Mouse (Mus musculus) cerebellum, postnatal 4 days (tissue): ENCODE measurements at regions not wholly inside any gene's neighbourhood (a gene's known extent, or its start where the extent isn't known, plus 50 kb on each side); places are given as distances from the start of the nearest gene placed in this dataset.

ENCODE experiments used
- DNase-seq, 2 experiments: peaks; one replicate each; pipeline ENCODE4 v3.0.0; 2022; ENCODE audit warnings: low spot score in 2 of 2, mixed read lengths in 1 of 2

DNA sequence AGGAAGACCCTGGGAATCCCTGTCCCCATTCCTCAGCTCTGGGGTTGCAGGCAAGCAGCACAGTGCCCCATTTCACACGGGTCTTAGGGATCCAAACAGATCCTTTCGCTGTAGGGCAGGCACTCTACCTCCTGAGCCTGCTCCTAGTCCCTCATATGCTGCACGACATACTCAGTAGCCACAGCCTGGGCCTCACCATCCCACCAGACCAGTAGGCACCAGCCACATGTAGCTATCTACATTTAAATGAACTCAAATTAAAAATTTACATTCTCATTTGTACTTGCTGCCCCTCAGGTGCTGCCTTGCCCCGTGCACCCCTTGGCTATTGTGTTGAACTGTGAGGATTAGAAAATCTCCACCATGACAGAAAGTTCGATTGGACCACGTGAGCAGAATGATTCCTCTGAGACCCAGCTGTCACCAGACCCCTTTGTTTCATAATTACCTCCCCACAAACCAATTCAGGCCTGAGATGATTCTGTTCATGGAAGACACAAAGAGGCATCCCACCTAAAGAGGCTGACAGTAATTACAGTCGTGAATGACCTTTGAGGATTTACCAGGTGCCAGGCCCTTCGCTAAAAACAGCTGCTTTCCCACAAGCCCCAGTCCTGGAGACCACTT is 67.9 kb upstream of the Ctnnb1 start:
- DNase-seq = no peak

DNA sequence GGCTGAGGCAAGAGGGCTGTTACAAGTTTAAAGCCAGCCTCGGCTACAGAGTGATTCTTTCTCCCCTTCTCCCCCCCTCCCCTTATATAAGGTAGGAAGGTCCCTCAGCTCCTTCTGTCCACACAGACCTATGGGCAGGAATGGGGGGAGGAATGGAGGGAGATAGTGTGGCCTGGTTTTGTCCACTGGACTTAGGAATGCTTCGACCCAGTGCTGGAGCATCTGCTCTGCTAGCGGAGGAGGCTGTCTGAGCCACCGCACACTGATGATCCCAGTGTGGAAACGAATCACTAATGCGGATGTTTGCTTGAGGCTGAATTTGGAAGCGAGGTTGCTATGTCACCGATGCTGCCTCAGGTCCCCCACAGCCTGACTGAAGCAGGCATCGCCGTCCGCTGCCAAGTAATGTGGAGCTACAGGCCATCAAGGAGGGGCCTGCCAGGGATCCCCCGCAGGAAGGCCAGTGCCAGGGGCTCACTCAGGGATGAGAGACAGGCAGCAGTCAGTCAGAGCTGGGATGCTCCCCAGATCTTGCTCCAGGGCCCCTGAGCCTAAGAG is 67.1 kb upstream of the Ctnnb1 start:
- DNase-seq = peak in 1 of 2 experiments; percentile 20

DNA sequence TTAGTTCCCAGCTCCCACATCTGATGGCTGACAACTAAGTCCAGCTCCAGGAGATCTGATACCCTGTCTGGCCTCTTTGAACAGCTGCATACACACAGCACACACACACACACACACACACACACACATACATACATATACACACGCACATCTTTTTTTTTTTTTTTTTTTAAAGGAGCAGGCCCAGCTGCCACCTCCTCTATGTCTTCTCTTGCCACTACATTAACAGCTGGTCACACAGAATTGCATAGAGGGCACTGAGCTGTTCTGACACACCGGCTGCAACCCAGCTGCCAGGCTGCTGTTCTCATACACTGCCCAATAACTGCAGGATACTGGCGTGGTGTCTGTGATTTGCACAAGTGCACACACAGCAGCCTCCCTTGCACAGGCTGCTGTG is 64.6 kb upstream of the Ctnnb1 start:
- no peak for DNase-seq

DNA sequence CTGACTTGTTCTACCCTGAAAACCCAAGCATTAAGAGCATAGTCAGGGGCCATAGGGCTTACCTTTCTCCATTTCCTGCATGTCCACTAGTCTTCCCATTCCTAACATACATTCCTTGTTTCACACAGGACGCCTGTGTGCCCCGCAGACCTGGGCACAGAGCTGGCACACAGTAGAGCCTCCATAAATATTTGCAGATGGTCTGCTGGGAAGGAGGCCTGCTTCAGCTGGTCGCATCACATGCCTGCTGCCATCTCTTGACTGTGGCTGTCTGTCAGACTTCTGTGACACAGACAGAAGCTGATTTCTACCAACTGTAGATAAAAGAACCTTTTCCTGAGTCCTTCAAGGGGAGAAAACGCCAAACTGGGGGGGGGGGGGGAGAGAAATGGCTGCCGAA is 62.8 kb upstream of the Ctnnb1 start:
- peak in 1 of 2 experiments; percentile 21 for DNase-seq

DNA sequence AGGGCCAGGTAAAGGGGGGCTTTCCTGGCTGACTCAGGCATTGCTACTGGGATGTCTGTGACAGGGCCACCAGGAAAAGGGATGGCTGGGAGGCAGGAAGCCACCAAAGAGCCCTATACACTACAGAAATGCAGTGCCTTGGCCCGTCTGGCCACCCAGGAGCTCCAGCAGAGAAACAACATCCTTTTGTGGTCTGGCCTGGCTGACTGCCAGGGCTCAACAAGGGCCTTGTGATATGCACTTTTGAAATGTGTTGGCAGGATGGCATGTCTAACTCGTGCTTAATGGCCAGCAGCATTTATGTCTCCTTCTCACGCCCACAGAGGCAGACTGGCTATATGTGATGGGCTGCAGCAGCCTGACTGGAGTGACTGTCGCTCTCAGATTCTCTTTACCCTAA is 62.3 kb upstream of the Ctnnb1 start:
- peak; percentile 34 to 77 for DNase-seq

DNA sequence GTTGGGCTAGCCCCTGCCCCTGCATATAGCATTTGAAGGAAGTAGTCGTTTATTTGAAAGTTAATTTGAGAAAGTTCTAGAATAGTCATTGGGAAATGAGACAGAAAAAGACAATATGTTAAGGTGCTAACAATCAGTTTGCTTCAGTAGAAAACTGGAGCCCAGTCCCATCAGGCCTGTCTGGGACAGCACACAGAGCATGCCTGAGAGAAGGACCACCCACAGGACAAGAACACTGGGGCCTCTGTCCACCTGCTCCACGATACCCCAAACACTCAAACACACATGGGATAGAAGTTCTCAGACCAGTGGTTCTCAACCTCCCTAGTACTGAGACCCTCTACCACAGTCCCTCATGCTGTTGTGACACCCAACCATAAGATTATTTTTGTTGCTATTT is 61.2 kb upstream of the Ctnnb1 start:
- no peak for DNase-seq

DNA sequence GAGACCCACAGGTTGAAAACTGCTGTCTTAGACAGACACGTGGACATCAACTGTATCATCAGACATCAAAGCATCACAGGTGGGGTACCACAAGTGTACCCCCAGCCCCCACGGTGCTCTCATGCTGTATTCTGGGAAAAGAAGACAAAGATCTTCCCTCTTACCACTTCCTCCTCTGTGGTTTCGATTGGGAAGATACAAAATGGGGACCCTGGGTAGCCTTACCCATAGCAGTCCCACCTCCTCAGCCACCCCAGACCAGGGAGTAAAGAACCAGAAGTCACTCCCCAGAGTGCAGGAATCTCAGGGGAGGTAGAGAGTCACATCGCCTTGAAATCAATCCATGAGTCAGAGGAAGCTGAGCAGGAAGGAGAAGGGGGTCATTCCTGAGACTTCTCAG is 60.7 kb upstream of the Ctnnb1 start:
- DNase-seq = no peak

DNA sequence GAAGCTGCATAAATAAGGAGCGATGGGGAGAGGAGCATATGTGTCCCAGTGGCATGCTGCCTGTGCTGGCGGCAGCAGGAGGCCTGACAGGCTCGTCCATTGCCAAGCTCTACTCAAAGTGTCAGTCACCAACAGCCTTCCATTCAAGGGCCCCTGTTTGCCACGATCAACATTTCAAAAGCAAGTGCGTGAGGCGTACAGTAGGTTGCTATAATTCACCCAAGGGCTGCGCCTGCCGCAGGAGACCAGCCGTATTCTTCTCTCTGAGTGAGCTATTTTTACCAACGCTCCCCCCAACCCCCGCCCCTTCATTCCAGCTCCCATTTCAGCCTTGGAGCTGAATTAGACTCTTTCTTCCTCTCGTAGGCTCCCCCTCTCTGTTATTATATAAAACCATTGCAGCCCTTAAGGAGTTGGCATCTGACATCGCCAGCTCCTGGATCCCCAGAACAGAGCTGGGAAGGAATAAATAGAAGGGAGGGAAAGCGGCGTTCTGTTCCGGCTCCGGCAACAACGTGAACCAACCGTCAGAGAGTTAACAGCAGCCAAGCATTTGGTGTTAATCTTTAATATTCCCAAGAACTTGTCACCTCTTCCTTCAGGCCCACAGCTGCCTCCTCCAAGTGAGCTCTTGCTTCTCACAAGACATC is 59.5 kb upstream of the Ctnnb1 start:
- DNase-seq = peak in 1 of 2 experiments; percentile 39

DNA sequence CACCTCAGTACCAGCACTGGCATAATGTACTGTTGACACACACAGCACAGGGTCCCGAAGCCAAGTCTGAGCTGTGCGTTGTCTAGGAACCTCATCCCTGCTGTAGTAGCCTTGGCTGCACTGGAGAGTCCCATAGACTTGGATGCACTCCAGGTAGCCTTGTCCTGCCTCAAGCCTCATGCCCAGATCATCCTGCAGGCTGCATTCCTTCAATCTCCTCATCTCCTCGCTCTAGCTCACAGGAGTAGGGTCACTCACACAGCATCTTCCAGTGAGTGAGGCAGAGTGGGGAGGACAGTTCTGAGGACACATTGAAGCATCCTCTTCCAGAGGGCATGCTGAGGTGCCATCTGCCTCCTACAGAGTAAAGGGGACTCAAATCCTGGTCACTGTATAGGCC is 55.7 kb upstream of the Ctnnb1 start:
- no peak for DNase-seq

DNA sequence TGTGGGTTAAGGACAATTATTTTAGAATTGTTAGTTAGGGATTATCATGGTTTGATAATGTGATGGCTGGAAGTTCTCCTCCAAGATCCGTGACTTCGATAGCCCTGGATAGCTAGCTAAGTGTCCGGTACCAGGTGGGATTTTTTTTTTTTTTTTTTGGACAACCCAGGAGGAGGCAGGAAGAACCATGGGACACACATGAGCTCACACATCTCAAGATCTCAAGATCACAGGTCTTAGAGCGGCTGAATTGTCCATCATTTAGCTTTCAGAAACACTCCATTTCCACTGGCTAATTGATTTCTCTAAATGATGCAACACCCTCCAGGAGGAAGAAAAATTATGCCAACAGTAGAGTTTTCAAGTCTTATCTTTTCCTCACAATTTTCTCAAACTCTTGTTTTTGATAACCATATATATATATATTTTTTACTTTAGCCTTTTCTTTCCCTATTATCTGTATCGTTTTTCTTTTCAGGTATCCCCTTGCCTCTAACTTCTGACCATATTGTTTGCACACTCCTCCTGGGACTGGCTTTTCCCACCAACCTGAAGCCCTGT is 54.5 kb upstream of the Ctnnb1 start:
- no peak for DNase-seq

DNA sequence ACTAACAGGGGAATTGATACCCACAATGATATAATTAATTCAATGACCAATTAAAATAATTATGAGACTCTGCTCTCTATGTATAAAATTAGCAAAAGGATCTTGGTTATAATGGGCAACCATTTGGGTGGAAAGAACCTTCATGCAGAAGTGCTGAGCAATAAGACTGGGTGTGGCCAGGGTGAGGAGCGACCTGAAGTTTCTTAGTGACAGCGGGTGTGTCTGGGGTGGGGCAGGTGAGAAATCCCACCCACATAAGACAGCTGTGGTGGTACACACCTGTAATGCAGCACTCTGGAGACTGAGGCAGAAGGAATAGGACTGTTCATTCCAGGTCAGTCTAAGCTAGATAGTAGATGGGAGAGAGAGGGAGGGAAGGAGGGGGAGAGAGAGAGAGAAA is 51.9 kb upstream of the Ctnnb1 start:
- no peak for DNase-seq
